Mouse (Mus musculus) layer of hippocampus, postnatal 25 days (tissue): ENCODE data around the gene Eif3k. TPM values are rescaled to one million over a fixed set of nuclear protein-coding genes. Genes with fewer than 3 reads are reported as not detected.
A peak's percentile ranks its signal among the peaks of the same experiment; 100 is the strongest.
"Not testable (repeated sequence)": the region's sequence is repeated elsewhere in the genome, so short reads cannot be mapped to it uniquely, and the experiment has no call there.

ENCODE experiments used
- DNase-seq, 2 experiments: peaks; one replicate each; pipeline ENCODE4 v3.0.0; 2022; ENCODE audit warnings: mixed read lengths in 2 of 2, low spot score in 1 of 2; ENCODE audit errors: extremely low spot score in 1 of 2
- total RNA-seq, 2 experiments: library from RNA; stranded (reverse); gene quantifications; 2 replicates each; pipeline ENCODE4 v1.2.3; 2021

Gene Eif3k
- total RNA-seq, 2 experiments from 2014 or later, result 179 to 185 TPM

GRCm38 (mm10) chr7:28990766-28991273, 9.2 kb upstream of the Eif3k start:
- DNase-seq, result no peak

- DNase-seq, result no peak
Observed at GRCm38 (mm10) chr7:28985207-28985606, 3.5 kb upstream of the Eif3k start.

GRCm38 (mm10) chr7:28984452-28984851, 2.8 kb upstream of the Eif3k start:
- no peak for DNase-seq

GRCm38 (mm10) chr7:28983849-28984248, 2.2 kb upstream of the Eif3k start:
- DNase-seq, result no peak

GRCm38 (mm10) chr7:28983141-28983564, 1.5 kb upstream of the Eif3k start:
- DNase-seq, result no peak

- no peak for DNase-seq
Observed at GRCm38 (mm10) chr7:28982274-28983013, 780 bp upstream of the Eif3k start.

GRCm38 (mm10) chr7:28977556-28977955, 4.1 kb downstream of the Eif3k start:
- no peak for DNase-seq

GRCm38 (mm10) chr7:28973025-28973424, 8.6 kb downstream of the Eif3k start:
- DNase-seq, result no peak

- DNase-seq, result peak; percentile 56 to 88
Observed at GRCm38 (mm10) chr7:28972542-28972985, 9.1 kb downstream of the Eif3k start.

GRCm38 (mm10) chr7:28971770-28972269, 9.8 kb downstream of the Eif3k start:
- DNase-seq, result peak in 1 of 2 experiments; percentile 51

- no peak for DNase-seq
Observed at GRCm38 (mm10) chr7:28971029-28971428, 10.6 kb downstream of the Eif3k start.

GRCm38 (mm10) chr7:28969672-28970394, 11.8 kb downstream of the Eif3k start:
- DNase-seq, result no peak

- no peak for DNase-seq
Observed at GRCm38 (mm10) chr7:28969271-28969670, 12.4 kb downstream of the Eif3k start.

GRCm38 (mm10) chr7:28968120-28968519, 13.5 kb downstream of the Eif3k start:
- not testable (repeated sequence) for DNase-seq

GRCm38 (mm10) chr7:28966751-28967505, 14.7 kb downstream of the Eif3k start:
- no peak for DNase-seq

- no peak for DNase-seq
Observed at GRCm38 (mm10) chr7:28966181-28966580, 15.5 kb downstream of the Eif3k start.

- DNase-seq, result no peak
Observed at GRCm38 (mm10) chr7:28965346-28965840, 16.3 kb downstream of the Eif3k start.

GRCm38 (mm10) chr7:28963399-28963923, 18.2 kb downstream of the Eif3k start:
- DNase-seq, result no peak

GRCm38 (mm10) chr7:28961927-28962670, 19.6 kb downstream of the Eif3k start, which contains the start of gene Actn4:
TSS of gene Actn4 (minus strand) at chr7:28962340.
- peak; percentile 94 to 97 for DNase-seq
